Mouse (Mus musculus): ENCODE measurements around the gene Kcnj4. TPM values are rescaled to one million over a fixed set of nuclear protein-coding genes. Genes with fewer than 3 reads are reported as not detected.

Gene Kcnj4
- polyA plus RNA-seq, 1 experiment from 2014 or later: not detected

DNA sequence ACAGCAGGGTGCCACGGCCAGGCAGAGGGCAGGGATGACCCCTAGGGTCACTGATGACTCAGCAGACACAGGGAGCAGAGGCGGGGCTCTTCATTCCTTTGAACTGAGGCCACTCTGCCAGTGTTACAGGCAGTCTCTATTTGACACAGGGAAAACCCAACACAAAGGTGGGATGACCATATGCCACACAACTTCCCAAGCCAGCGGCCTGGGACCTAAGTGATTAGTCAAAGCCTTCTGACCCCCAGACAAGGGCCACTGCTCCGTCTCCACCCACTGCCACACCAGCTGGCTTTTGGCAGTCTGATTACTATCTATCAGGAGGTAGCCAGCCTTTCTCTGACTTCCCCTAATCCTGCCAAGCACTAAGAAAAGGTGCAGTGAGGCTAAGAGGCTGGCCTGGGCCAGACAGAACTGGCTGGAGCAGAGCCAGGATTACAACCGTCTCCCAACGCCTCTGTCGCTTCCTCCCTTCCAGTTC lies 69.8 kb downstream of the Kcnj4 start:
- Histone ChIP-seq H3K4me2 (no peak overlapping the region), H3K4me1 (peaks cover 56% of the 10 kb centered on the region), H3K4me3 (no peak overlapping the region), H3K36me3 (ENCODE audit: poor library complexity, severe bottlenecking) (peaks cover 86% of the 10 kb centered on the region), H3K9me3 (replicated peaks) (no peaks in the 10 kb centered on the region), H3K27me3 (no peaks in the 10 kb centered on the region), H3K27ac (no peak overlapping the region), H3K9ac (0 out of 2 replicates have a peak overlapping the region, but pooled peaks have one; percentile 40)
- ATAC-seq: no peak
- WGBS: 47% methylated on average over 7 of the region's 7 CpGs

Small RNA genes within 50 kb of the gene (microRNA-seq; reads per million reads assigned to microRNA genes)
- not detected for gene Gm44302

Other genes with a start within 250 kb of the Kcnj4 start
- gene Baiap2l2, start 219.7 kb downstream of the Kcnj4 start, polyA plus RNA-seq (2015; fragmentation: Nextera tagmentation; extraction: Ambion mirVana): 0.63 and 2.1 TPM in 2 replicates
- 24.9 and 29.6 TPM in 2 replicates for gene Pla2g6, start 176.9 kb downstream of the Kcnj4 start, polyA plus RNA-seq (2015; fragmentation: Nextera tagmentation; extraction: Ambion mirVana)
- gene Maff, start 158.6 kb downstream of the Kcnj4 start, polyA plus RNA-seq (2015; fragmentation: Nextera tagmentation; extraction: Ambion mirVana): 1.2 and 1.3 TPM in 2 replicates
- gene Tmem184b, start 101.7 kb downstream of the Kcnj4 start, polyA plus RNA-seq (2015; fragmentation: Nextera tagmentation; extraction: Ambion mirVana): 29.4 and 31.3 TPM in 2 replicates
- gene Csnk1e, start 49.7 kb downstream of the Kcnj4 start, polyA plus RNA-seq (2015; fragmentation: Nextera tagmentation; extraction: Ambion mirVana): 200 and 208 TPM in 2 replicates
- 5.1 and 6.4 TPM in 2 replicates for gene Kdelr3, start 11.2 kb upstream of the Kcnj4 start, polyA plus RNA-seq (2015; fragmentation: Nextera tagmentation; extraction: Ambion mirVana)
- gene Ddx17, start 41.5 kb upstream of the Kcnj4 start, polyA plus RNA-seq (2015; fragmentation: Nextera tagmentation; extraction: Ambion mirVana): 61.5 and 66.8 TPM in 2 replicates
- 1.4 and 1.5 TPM in 2 replicates for gene Dmc1, start 99.9 kb upstream of the Kcnj4 start, polyA plus RNA-seq (2015; fragmentation: Nextera tagmentation; extraction: Ambion mirVana)
- gene Fam227a, start 153.7 kb upstream of the Kcnj4 start, polyA plus RNA-seq (2015; fragmentation: Nextera tagmentation; extraction: Ambion mirVana): 5.8 and 6.3 TPM in 2 replicates
- gene Cby1, start 154.0 kb upstream of the Kcnj4 start, polyA plus RNA-seq (2015; fragmentation: Nextera tagmentation; extraction: Ambion mirVana): 103 and 109 TPM in 2 replicates
- 288 TPM in 2 replicates for gene Tomm22, start 165.6 kb upstream of the Kcnj4 start, polyA plus RNA-seq (2015; fragmentation: Nextera tagmentation; extraction: Ambion mirVana)
- gene Josd1, start 182.7 kb upstream of the Kcnj4 start, polyA plus RNA-seq (2015; fragmentation: Nextera tagmentation; extraction: Ambion mirVana): 17.9 and 18.7 TPM in 2 replicates
- gene Gtpbp1, start 185.6 kb upstream of the Kcnj4 start, polyA plus RNA-seq (2015; fragmentation: Nextera tagmentation; extraction: Ambion mirVana): 47.2 and 50.9 TPM in 2 replicates
- 8.1 and 8.4 TPM in 2 replicates for gene Sun2, start 237.3 kb upstream of the Kcnj4 start, polyA plus RNA-seq (2015; fragmentation: Nextera tagmentation; extraction: Ambion mirVana)